Mouse (Mus musculus) CH12.LX (cell line): ENCODE measurements at regions not wholly inside any gene's neighbourhood (a gene's known extent, or its start where the extent isn't known, plus 50 kb on each side); places are given as distances from the start of the nearest gene placed in this dataset.

Source experiments
- CHD1 ChIP-seq: IDR thresholded peaks from 2 replicates; pipeline ENCODE4 v1.6.1; 2012; ENCODE audit warnings: low read depth, low read length, improper control_type of control experiment, inconsistent platforms
- CHD2 ChIP-seq: IDR thresholded peaks from 2 replicates; pipeline ENCODE4 v1.6.1; 2011; ENCODE audit warnings: low read length, improper control_type of control experiment
- CTCF ChIP-seq, 2 experiments: IDR thresholded peaks in 1 of 2; conservative IDR thresholded peaks in 1 of 2; 2 replicates each; pipeline ENCODE4 v1.5.1; 2011 to 2012; ENCODE audit warnings: low read depth in 2 of 2, low read length in 2 of 2, improper control_type of control experiment in 1 of 2, inconsistent platforms in 1 of 2, mild to moderate bottlenecking in 1 of 2, moderate library complexity in 1 of 2
- ELF1 ChIP-seq: IDR thresholded peaks from 2 replicates; pipeline ENCODE4 v1.6.1; 2014; ENCODE audit warnings: low read depth, mild to moderate bottlenecking, inconsistent platforms, low read length, improper control_type of control experiment
- EP300 ChIP-seq: IDR thresholded peaks from 2 replicates; pipeline ENCODE4 v1.6.1; 2011; ENCODE audit warnings: low read length, improper control_type of control experiment
- GABPA ChIP-seq: IDR thresholded peaks from 2 replicates; pipeline ENCODE4 v1.6.1; 2012; ENCODE audit warnings: low read depth, low read length, improper control_type of control experiment, inconsistent platforms; ENCODE audit not compliant: insufficient replicate concordance
- HCFC1 ChIP-seq: IDR thresholded peaks from 2 replicates; pipeline ENCODE4 v1.6.1; 2012; ENCODE audit warnings: low read depth, mild to moderate bottlenecking, inconsistent platforms, low read length, improper control_type of control experiment
- JUN ChIP-seq: IDR thresholded peaks from 2 replicates; pipeline ENCODE4 v1.6.1; 2011; ENCODE audit warnings: low read depth, mild to moderate bottlenecking, low read length, improper control_type of control experiment, moderate library complexity; ENCODE audit not compliant: insufficient read depth
- MAFK ChIP-seq: IDR thresholded peaks from 2 replicates; pipeline ENCODE4 v1.6.1; 2011; ENCODE audit warnings: low read length, improper control_type of control experiment; ENCODE audit not compliant: insufficient replicate concordance
- NELFE ChIP-seq: IDR thresholded peaks from 2 replicates; pipeline ENCODE4 v1.6.1; 2011; ENCODE audit warnings: low read depth, low read length, improper control_type of control experiment
- RCOR1 ChIP-seq: conservative IDR thresholded peaks from 2 replicates; pipeline ENCODE4 v1.6.1; 2012; ENCODE audit warnings: low read depth, mild to moderate bottlenecking, inconsistent platforms, low read length, improper control_type of control experiment
- UBTF ChIP-seq: IDR thresholded peaks from 2 replicates; pipeline ENCODE4 v1.6.1; 2012; ENCODE audit warnings: low read depth, mild to moderate bottlenecking, inconsistent platforms, low read length, improper control_type of control experiment, moderate library complexity
- USF2 ChIP-seq: conservative IDR thresholded peaks from 2 replicates; pipeline ENCODE4 v1.6.1; 2011; ENCODE audit warnings: low read depth, low read length, improper control_type of control experiment
- ZKSCAN1 ChIP-seq: IDR thresholded peaks from 2 replicates; pipeline ENCODE4 v1.6.1; 2012; ENCODE audit warnings: low read depth, inconsistent platforms, low read length, improper control_type of control experiment, borderline replicate concordance

GRCm38 (mm10) chr4:72384901-72385264 lies 184.2 kb upstream of the Tle1 start:
- no peak for TF ChIP-seq CTCF (conservative IDR thresholded peaks at IDR 0.05 in 1 of 2, IDR thresholded peaks at IDR 0.05 in 1 of 2; ENCODE audit: low read depth in 2 of 2, low read length in 2 of 2)
- TF ChIP-seq ZKSCAN1, result no peak
- TF ChIP-seq HCFC1, result no peak
- TF ChIP-seq UBTF, result no peak
- TF ChIP-seq EP300, result no peak
- no peak for TF ChIP-seq ELF1
- TF ChIP-seq GABPA, result no peak
- no peak for TF ChIP-seq CHD2
- no peak for TF ChIP-seq RCOR1
- TF ChIP-seq JUN, result no peak
- TF ChIP-seq NELFE, result no peak
- TF ChIP-seq MAFK, result no peak
- no peak for TF ChIP-seq CHD1
- no peak for TF ChIP-seq USF2
